Mouse (Mus musculus): ENCODE measurements at regions not wholly inside any gene's neighbourhood (a gene's known extent, or its start where the extent isn't known, plus 50 kb on each side); places are given as distances from the start of the nearest gene placed in this dataset.

DNA sequence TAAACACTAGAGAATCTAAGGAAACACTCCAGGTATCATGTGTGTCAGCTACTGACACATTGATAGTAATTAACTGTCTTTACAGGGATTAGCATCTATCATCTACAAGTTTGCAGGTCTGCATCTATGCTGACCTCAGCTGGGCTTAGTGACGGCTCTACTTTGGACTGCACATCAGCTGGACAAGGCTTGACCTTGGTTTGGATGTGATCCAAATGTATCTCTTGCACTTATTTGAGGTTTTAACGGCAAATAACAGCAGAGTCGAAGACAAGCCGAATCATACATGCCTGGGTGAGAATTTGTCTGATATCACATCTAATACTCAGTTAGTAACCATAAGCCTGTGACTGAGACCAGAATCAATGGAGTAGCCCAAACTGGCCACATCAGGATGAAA is 181.7 kb upstream of the Sptlc3 start:
- 83% methylated on average over 4 of the region's 4 CpGs for WGBS
- Histone ChIP-seq H3K9me3 (replicated peaks) (no peaks in the 10 kb centered on the region), H3K4me2 (no peak overlapping the region), H3K9ac (replicated peaks) (no peak overlapping the region), H3K4me1 (no peaks in the 10 kb centered on the region), H3K36me3 (no peaks in the 10 kb centered on the region), H3K27ac (replicated peaks) (no peak overlapping the region; the same call in 1 of the 2 replicates), H3K27me3 (replicated peaks) (no peaks in the 10 kb centered on the region), H3K4me3 (replicated peaks) (no peak overlapping the region)
- no peak for ATAC-seq (ENCODE audit: low FRiP score)

DNA sequence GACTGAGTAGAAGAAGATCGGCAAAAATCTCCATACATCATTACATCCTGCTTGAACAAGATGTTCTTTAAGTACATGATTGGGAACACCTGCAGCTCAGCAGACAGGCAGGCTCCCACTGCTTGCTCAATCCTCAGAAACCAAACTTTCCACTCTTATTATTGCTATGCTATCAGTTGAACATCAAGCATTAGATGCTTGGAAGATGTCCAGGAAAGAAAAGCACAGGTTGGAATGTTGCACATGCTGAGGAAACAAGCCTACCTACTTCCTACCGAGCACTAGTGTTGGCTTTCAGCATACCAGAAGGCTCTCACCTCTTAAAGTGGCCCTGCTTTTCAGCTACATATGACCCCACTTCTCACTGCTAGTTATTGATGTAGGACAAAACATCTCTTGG is 171.2 kb upstream of the Sptlc3 start:
- Histone ChIP-seq H3K4me3 (replicated peaks) (no peak overlapping the region), H3K9ac (replicated peaks) (no peak overlapping the region), H3K27ac (replicated peaks) (no peak overlapping the region), H3K27me3 (replicated peaks) (no peaks in the 10 kb centered on the region), H3K36me3 (no peaks in the 10 kb centered on the region), H3K4me1 (no peaks in the 10 kb centered on the region), H3K4me2 (no peak overlapping the region), H3K9me3 (replicated peaks) (no peaks in the 10 kb centered on the region)
- 71% methylated on average over 2 of the region's 2 CpGs for whole genome bisulfite sequencing
- ATAC-seq (ENCODE audit: low FRiP score), result no peak

DNA sequence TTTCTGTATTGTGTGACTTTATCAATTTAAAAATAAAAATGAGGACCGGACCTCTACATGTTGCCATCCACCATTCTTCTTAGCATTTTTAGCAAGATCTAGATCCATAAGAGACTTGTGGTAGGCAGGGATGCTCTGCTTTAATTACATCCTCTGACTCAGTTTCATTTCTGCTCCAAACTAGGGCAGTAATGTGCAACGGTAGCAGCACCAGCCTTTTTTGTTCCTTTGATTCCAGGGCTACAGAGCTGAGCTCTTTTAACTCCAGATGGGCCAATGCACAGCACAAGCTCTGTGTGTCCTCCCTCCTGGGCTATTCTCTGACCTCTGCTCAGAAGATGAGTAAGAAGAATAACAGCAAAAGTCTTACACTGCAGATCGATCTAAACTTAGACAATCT is 168.2 kb upstream of the Sptlc3 start:
- H3K4me3 ChIP-seq (replicated peaks), result no peak overlapping the region
- no peaks in the 10 kb centered on the region for H3K27me3 ChIP-seq (replicated peaks)
- no peak for ATAC-seq (ENCODE audit: low FRiP score)
- 83% methylated on average over 3 of the region's 3 CpGs for WGBS
- no peaks in the 10 kb centered on the region for H3K36me3 ChIP-seq
- no peaks in the 10 kb centered on the region for H3K9me3 ChIP-seq (replicated peaks)
- H3K27ac ChIP-seq (replicated peaks), result no peak overlapping the region
- no peak overlapping the region for H3K4me2 ChIP-seq
- H3K4me1 ChIP-seq, result no peaks in the 10 kb centered on the region
- H3K9ac ChIP-seq (replicated peaks), result no peak overlapping the region

GRCm38 (mm10) chr2:139334681-139335080 is 159.0 kb upstream of the Sptlc3 start:
- Histone ChIP-seq H3K27ac (replicated peaks) (peak overlapping the region; percentile 56), H3K9ac (replicated peaks) (no peak overlapping the region), H3K4me2 (no peak overlapping the region), H3K36me3 (no peaks in the 10 kb centered on the region), H3K4me1 (peaks cover 12% of the 10 kb centered on the region), H3K27me3 (replicated peaks) (no peaks in the 10 kb centered on the region), H3K9me3 (replicated peaks) (no peaks in the 10 kb centered on the region), H3K4me3 (replicated peaks) (no peak overlapping the region)
- WGBS, result 38% methylated on average over 1 of the region's 1 CpGs
- ATAC-seq (ENCODE audit: low FRiP score), result no peak

DNA sequence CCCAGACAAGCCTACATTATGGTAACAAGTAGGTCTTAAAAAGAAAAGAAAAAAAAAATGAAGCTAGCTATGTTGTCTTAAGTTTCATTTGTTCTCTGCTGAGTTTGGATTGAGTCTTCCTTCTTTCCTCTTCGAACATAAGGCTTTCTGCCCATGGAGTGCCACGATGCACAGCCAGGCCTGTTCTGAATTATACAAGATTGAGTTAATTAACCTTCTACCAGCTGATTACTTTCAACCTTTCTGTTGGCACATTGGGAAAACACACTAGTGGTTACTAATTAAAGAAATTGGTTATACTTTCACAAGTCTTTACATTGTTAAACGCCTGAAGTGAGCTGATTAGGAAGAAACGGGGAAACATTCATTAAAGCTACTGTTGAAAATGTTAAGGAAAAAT is 155.5 kb upstream of the Sptlc3 start:
- Histone ChIP-seq H3K27me3 (replicated peaks) (no peaks in the 10 kb centered on the region), H3K9me3 (replicated peaks) (no peaks in the 10 kb centered on the region), H3K4me3 (replicated peaks) (no peak overlapping the region), H3K9ac (replicated peaks) (no peak overlapping the region), H3K27ac (replicated peaks) (no peak overlapping the region), H3K36me3 (no peaks in the 10 kb centered on the region), H3K4me1 (peaks cover 12% of the 10 kb centered on the region), H3K4me2 (no peak overlapping the region)
- ATAC-seq (ENCODE audit: low FRiP score), result no peak
- 79% methylated on average over 4 of the region's 4 CpGs for WGBS

DNA sequence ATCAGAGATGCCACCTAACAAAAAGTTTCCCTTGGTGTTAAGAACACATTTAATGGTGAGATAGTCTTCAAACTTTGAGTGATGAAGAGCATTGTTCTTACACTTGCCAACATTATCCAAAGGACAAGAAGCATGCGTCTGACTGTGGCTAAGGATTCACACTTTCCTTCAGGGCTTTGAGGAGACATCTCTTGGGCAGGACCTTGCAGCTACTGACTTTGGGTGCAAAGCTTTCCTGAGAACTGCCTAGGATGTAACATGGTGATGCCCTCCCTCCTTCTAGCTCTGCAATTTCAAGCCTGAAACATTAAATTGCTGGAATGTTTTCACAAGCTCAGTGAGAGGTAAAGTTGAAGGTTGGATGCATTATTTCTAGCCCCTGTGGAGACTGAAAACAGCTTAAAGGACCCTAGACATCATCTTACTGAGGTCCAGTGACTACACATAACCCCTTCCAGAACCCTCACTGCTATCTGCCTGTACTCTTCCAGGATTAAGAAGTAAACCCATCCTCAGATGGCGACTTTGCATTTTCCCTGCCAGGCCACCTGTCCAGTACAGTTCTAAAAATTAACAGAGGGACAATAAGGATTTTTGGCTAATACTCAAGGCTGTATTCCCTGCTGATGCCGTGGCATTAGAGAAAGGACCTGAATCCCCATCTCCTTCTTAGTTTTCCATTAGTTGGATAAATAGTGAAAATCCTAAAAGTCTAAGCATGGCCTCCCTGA is 137.3 kb upstream of the Sptlc3 start:
- 94% methylated on average over 3 of the region's 3 CpGs for WGBS
- H3K27ac ChIP-seq (replicated peaks), result no peak overlapping the region
- H3K4me3 ChIP-seq (replicated peaks), result no peak overlapping the region
- no peaks in the 10 kb centered on the region for H3K4me1 ChIP-seq
- no peak for ATAC-seq (ENCODE audit: low FRiP score)
- H3K27me3 ChIP-seq (replicated peaks), result no peaks in the 10 kb centered on the region
- H3K9me3 ChIP-seq (replicated peaks), result no peaks in the 10 kb centered on the region
- no peaks in the 10 kb centered on the region for H3K36me3 ChIP-seq
- H3K9ac ChIP-seq (replicated peaks), result no peak overlapping the region
- no peak overlapping the region for H3K4me2 ChIP-seq

- Histone ChIP-seq H3K4me2 (no peak overlapping the region), H3K4me3 (replicated peaks) (no peak overlapping the region), H3K4me1 (no peaks in the 10 kb centered on the region), H3K27ac (replicated peaks) (no peak overlapping the region), H3K27me3 (replicated peaks) (no peaks in the 10 kb centered on the region), H3K36me3 (no peaks in the 10 kb centered on the region), H3K9me3 (replicated peaks) (no peaks in the 10 kb centered on the region), H3K9ac (replicated peaks) (no peak overlapping the region)
- no peak for ATAC-seq (ENCODE audit: low FRiP score)
- WGBS, result 92% methylated on average over 1 of the region's 1 CpGs
Measured at GRCm38 (mm10) chr2:139362245-139362847, 131.4 kb upstream of the Sptlc3 start.

DNA sequence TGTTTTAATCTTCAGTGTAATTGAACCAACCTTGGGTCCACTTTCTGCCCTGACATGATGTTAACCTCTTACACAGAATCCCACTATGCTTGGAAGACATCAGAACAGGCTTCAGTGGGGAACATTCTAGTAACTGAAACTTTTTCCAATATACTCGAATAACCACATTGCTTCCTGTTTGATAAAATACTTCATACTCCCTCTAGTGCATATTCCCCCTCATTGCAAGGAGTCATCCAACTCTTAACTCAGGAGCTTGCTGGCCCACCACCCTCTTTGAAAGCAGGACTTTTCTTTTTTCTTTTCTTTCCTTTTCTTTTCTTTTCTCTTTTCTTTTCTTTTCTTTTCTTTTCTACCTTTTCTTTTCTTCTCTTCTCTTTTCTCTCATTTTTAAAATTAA is 123.6 kb upstream of the Sptlc3 start:
- Histone ChIP-seq H3K9ac (replicated peaks) (no peak overlapping the region), H3K27me3 (replicated peaks) (no peaks in the 10 kb centered on the region), H3K4me1 (no peaks in the 10 kb centered on the region), H3K27ac (replicated peaks) (no peak overlapping the region), H3K4me3 (replicated peaks) (no peak overlapping the region), H3K9me3 (replicated peaks) (no peaks in the 10 kb centered on the region), H3K4me2 (no peak overlapping the region), H3K36me3 (no peaks in the 10 kb centered on the region)
- WGBS, result 45% methylated on average over 1 of the region's 1 CpGs
- ATAC-seq (ENCODE audit: low FRiP score), result no peak

DNA sequence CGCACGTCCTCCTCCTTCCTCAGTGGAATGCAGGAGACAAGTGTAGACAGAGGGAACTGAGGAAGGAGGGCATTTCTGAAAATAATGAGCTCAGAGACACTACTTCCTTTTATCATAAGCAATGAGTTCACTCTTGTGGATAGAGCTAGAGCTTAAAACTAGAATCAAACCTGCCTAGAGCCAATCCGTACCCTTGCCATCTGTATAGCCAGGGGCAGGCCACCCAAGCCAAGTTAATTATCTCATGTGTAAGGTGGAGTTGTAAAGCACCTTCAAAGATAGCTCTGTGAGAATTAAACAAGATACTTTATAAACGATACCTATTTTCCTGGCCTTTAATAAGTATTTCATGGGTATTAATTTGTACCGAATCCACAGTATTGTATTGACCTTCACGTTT is 113.4 kb upstream of the Sptlc3 start:
- ATAC-seq (ENCODE audit: low FRiP score), result no peak
- Histone ChIP-seq H3K36me3 (no peaks in the 10 kb centered on the region), H3K4me1 (no peaks in the 10 kb centered on the region), H3K27ac (replicated peaks) (no peak overlapping the region), H3K27me3 (replicated peaks) (no peaks in the 10 kb centered on the region), H3K9me3 (replicated peaks) (no peaks in the 10 kb centered on the region), H3K4me2 (no peak overlapping the region), H3K4me3 (replicated peaks) (no peak overlapping the region), H3K9ac (replicated peaks) (no peak overlapping the region)
- 89% methylated on average over 6 of the region's 6 CpGs for WGBS

DNA sequence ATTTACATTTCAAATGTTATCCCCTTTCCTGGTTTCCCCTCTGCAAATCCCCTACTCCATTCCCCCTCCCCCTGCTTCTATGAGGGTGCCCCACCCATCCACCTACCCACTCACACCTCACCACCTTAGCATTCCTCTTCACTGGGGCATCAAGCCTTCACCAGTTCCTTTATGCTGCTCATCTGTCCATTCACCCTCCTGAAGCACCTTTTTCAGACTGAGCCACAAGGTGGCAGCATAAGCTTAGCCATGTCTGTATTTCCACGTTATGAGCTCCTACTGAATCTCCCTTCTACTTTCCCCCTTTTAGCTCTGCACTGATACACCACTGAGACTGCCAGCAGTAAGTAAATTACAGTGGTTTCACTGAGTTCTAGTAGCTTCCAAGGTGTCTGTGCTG is 112.1 kb upstream of the Sptlc3 start:
- no peaks in the 10 kb centered on the region for H3K27me3 ChIP-seq (replicated peaks)
- H3K27ac ChIP-seq (replicated peaks), result no peak overlapping the region
- no peaks in the 10 kb centered on the region for H3K36me3 ChIP-seq
- H3K9ac ChIP-seq (replicated peaks), result no peak overlapping the region
- H3K4me1 ChIP-seq, result no peaks in the 10 kb centered on the region
- 0% methylated on average over 1 of the region's 1 CpGs for WGBS
- H3K4me2 ChIP-seq, result no peak overlapping the region
- no peak overlapping the region for H3K4me3 ChIP-seq (replicated peaks)
- H3K9me3 ChIP-seq (replicated peaks), result no peaks in the 10 kb centered on the region
- peak; percentile 90 for ATAC-seq (ENCODE audit: low FRiP score)

DNA sequence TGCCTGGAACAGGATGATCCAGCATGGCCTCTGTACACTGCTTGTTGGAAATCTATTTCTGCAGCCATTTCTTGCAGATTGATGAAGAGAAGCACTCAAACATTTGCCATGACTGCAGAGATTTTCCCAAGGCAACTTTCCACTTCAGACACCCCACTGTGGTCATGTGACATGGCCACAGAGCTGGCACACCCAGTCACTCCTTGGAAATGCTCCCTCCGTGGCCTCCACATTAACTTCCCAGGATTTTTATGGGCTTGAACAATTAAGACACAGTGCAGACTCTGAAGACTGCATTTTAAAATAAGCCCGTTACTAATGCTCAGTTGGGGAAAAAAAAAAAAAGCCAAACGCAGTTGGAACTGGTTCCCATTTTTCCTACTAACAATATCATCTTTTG is 80.2 kb upstream of the Sptlc3 start:
- 27% methylated on average over 3 of the region's 3 CpGs for WGBS
- Histone ChIP-seq H3K27ac (replicated peaks) (no peak overlapping the region), H3K4me3 (replicated peaks) (no peak overlapping the region), H3K9ac (replicated peaks) (no peak overlapping the region), H3K4me1 (no peaks in the 10 kb centered on the region), H3K9me3 (replicated peaks) (no peaks in the 10 kb centered on the region), H3K4me2 (no peak overlapping the region), H3K36me3 (no peaks in the 10 kb centered on the region), H3K27me3 (replicated peaks) (no peaks in the 10 kb centered on the region)
- ATAC-seq (ENCODE audit: low FRiP score), result no peak

- Histone ChIP-seq H3K36me3 (no peaks in the 10 kb centered on the region), H3K27ac (replicated peaks) (no peak overlapping the region), H3K4me2 (no peak overlapping the region), H3K4me3 (replicated peaks) (no peak overlapping the region), H3K27me3 (replicated peaks) (no peaks in the 10 kb centered on the region), H3K9me3 (replicated peaks) (no peaks in the 10 kb centered on the region), H3K4me1 (no peaks in the 10 kb centered on the region), H3K9ac (replicated peaks) (no peak overlapping the region)
- no peak for ATAC-seq (ENCODE audit: low FRiP score)
- WGBS, result 40% methylated on average over 1 of the region's 1 CpGs
Measured at GRCm38 (mm10) chr2:139417506-139417905, 76.2 kb upstream of the Sptlc3 start.

Measured in neural tube, embryonic 15.5 days (tissue).